Mouse (Mus musculus) thymus, adult 2 months (tissue): ENCODE measurements around the gene Clstn3.

ENCODE experiments used
- CTCF ChIP-seq: fragments of 200-500 bp; IDR thresholded peaks from 2 replicates; pipeline ENCODE4 v1.5.1; 2012; ENCODE audit warnings: mild to moderate bottlenecking, control low read depth, low read length, moderate library complexity, borderline replicate concordance; ENCODE audit not compliant: control insufficient read depth, poor library complexity, insufficient read depth; ENCODE audit errors: extremely low read depth
- POLR2A ChIP-seq: fragments of 200-500 bp; IDR thresholded peaks from 2 replicates; pipeline ENCODE4 v1.6.1; 2012; ENCODE audit warnings: mild to moderate bottlenecking, low read length, control low read depth, moderate library complexity; ENCODE audit not compliant: control insufficient read depth, poor library complexity, insufficient read depth; ENCODE audit errors: extremely low read depth

DNA sequence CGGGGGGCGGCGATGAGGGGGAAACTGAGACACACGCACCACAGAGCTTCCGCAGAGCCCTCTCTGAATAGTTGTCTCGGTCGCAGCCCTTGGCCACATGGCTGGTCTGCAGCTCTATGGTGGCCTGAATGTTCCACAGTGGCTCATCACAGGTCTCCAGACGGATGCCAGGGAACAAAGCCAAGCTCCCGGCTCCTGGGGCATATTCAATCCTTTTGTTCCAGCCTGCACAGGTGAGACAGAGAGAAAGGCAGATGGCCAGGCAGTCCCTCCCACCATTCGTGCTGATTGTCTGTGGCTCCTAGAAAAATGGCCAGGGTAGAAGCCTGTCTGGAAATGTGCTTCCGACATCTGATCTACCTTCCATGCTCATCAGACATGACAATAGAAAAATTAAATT is 6.1 kb downstream of the Clstn3 start:
- TF ChIP-seq CTCF (no peak), POLR2A (no peak)
